Mouse (Mus musculus): Measurements from ENCODE around the gene 1700092M07Rik.

GRCm38 (mm10) chr19:8692740-8693139 lies 47.8 kb upstream of the 1700092M07Rik start:
- TF ChIP-seq ZNF384 (IDR thresholded peaks at IDR 0.05; ENCODE audit: low read depth, low read length) (no peak), ZC3H11A (IDR thresholded peaks at IDR 0.05; ENCODE audit: borderline replicate concordance, low read depth, low read length) (no peak), MAFK (IDR thresholded peaks at IDR 0.05; ENCODE audit: insufficient read depth, low read depth, low read length) (no peak), CHD2 (IDR thresholded peaks at IDR 0.05; ENCODE audit: low read depth, low read length) (no peak), HCFC1 (IDR thresholded peaks at IDR 0.05; ENCODE audit: borderline replicate concordance, insufficient read depth, low read length) (no peak)
